Mouse (Mus musculus): ENCODE data around the gene Trnt1.

GRCm38 (mm10) chr6:106748887-106749388 is 20.0 kb upstream of the Trnt1 start, which contains the start of gene Il5ra:
- TF ChIP-seq CTCF (conservative IDR thresholded peaks at IDR 0.05; ENCODE audit: low read length) (no peak), NANOG (IDR thresholded peaks at IDR 0.05; ENCODE audit: borderline replicate concordance, low read length) (no peak)

Data from E14TG2a.4 (cell line).